Mouse (Mus musculus): ENCODE measurements around the gene Rhoh. TPM values are rescaled to one million over a fixed set of nuclear protein-coding genes. Genes with fewer than 3 reads are reported as not detected.

Gene Rhoh
- total and polyA plus RNA-seq, 3 experiments: 12.1 to 22.1 (median 18.9) TPM

- Histone ChIP-seq H3K9ac (ENCODE audit: insufficient read depth, low read depth) (no peak overlapping the region), H3K4me1 (ENCODE audit: control insufficient read depth in 1 of 2, insufficient read depth in 2 of 2) (no peaks in the 10 kb centered on the region; a peak in 1 of 4 replicates), H3K36me3 (replicated peaks in 1 of 2; ENCODE audit: control insufficient read depth in 1 of 2, insufficient read depth in 1 of 2, low read length in 1 of 2) (peaks cover 18 to 44% of the 10 kb centered on the region in 2 experiments), H3K4me3 (replicated peaks in 1 of 3; ENCODE audit: low read depth in 2 of 3, low read length in 2 of 3, poor library complexity in 1 of 3) (no peak overlapping the region), H3K27me3 (replicated peaks) (no peaks in the 10 kb centered on the region), H3K9me3 (replicated peaks; ENCODE audit: low read length) (no peaks in the 10 kb centered on the region), H3K27ac (ENCODE audit: insufficient read depth, low read depth) (no peak overlapping the region), H3K4me2 (ENCODE audit: insufficient read depth, low read depth, poor library complexity, severe bottlenecking) (no peak overlapping the region), H3K79me2 (replicated peaks; ENCODE audit: control insufficient read depth, extremely low read depth, insufficient read depth, poor library complexity, severe bottlenecking) (no peaks in the 10 kb centered on the region)
- no peak for TF ChIP-seq IRF4 (IDR thresholded peaks at IDR 0.05; ENCODE audit: low read depth, low read length)
- TF ChIP-seq MAFK (IDR thresholded peaks at IDR 0.05; ENCODE audit: insufficient replicate concordance, low read length): no peak
- no peak for TF ChIP-seq TCF12 (IDR thresholded peaks at IDR 0.05; ENCODE audit: low read depth, low read length)
- no peak for TF ChIP-seq PAX5 (IDR thresholded peaks at IDR 0.05; ENCODE audit: low read length)
- TF ChIP-seq MEF2A (IDR thresholded peaks at IDR 0.05; ENCODE audit: borderline replicate concordance, low read depth, low read length): no peak
- TF ChIP-seq UBTF (IDR thresholded peaks at IDR 0.05; ENCODE audit: low read depth, low read length): no peak
- dilution Hi-C loops (cut with MboI; ENCODE audit: extremely low pct_ligation_motif_present, extremely low pct_unique_long_range_greater_than_20kb, low sequenced_read_pairs) (no loop called here), in situ Hi-C loops (cut with MboI; ENCODE audit: low pct_ligation_motif_present, low pct_unique_long_range_greater_than_20kb, low sequenced_read_pairs) (no loop called here)
- DNase-seq (ENCODE audit: extremely low read depth): no peak
Observed at GRCm38 (mm10) chr5:65826476-65826875, 34.5 kb upstream of the Rhoh start.

- H3K4me2 ChIP-seq (ENCODE audit: insufficient read depth, low read depth, poor library complexity, severe bottlenecking): no peak overlapping the region
- H3K79me2 ChIP-seq (replicated peaks; ENCODE audit: control insufficient read depth, extremely low read depth, insufficient read depth, poor library complexity, severe bottlenecking): no peaks in the 10 kb centered on the region
- H3K36me3 ChIP-seq (replicated peaks in 1 of 2; ENCODE audit: control insufficient read depth in 1 of 2, insufficient read depth in 1 of 2, low read length in 1 of 2): peaks cover 14 to 38% of the 10 kb centered on the region in 2 experiments
- H3K9ac ChIP-seq (ENCODE audit: insufficient read depth, low read depth): no peak overlapping the region
- H3K27ac ChIP-seq (ENCODE audit: insufficient read depth, low read depth): no peak overlapping the region
- dilution Hi-C loops (cut with MboI; ENCODE audit: extremely low pct_ligation_motif_present, extremely low pct_unique_long_range_greater_than_20kb, low sequenced_read_pairs): no loop called here
- no peak overlapping the region for H3K4me3 ChIP-seq (replicated peaks in 1 of 3; ENCODE audit: low read depth in 2 of 3, low read length in 2 of 3, poor library complexity in 1 of 3)
- DNase-seq (ENCODE audit: extremely low read depth): no peak
- in situ Hi-C loops (cut with MboI; ENCODE audit: low pct_ligation_motif_present, low pct_unique_long_range_greater_than_20kb, low sequenced_read_pairs): no loop called here
- no peaks in the 10 kb centered on the region; a peak in 1 of 4 replicates for H3K4me1 ChIP-seq (ENCODE audit: control insufficient read depth in 1 of 2, insufficient read depth in 2 of 2)
- no peaks in the 10 kb centered on the region for H3K9me3 ChIP-seq (replicated peaks; ENCODE audit: low read length)
- TF ChIP-seq ZKSCAN1 (IDR thresholded peaks at IDR 0.05; ENCODE audit: borderline replicate concordance, low read depth, low read length): no peak
- no peak for TF ChIP-seq NELFE (IDR thresholded peaks at IDR 0.05; ENCODE audit: low read depth, low read length)
- no peak for TF ChIP-seq TBP (conservative IDR thresholded peaks at IDR 0.05; ENCODE audit: low read depth, low read length)
- TF ChIP-seq MYC (IDR thresholded peaks at IDR 0.05; ENCODE audit: low read depth, low read length): no peak
- TF ChIP-seq SMC3 (IDR thresholded peaks at IDR 0.05; ENCODE audit: low read depth, low read length): no peak
- no peak for TF ChIP-seq CHD1 (IDR thresholded peaks at IDR 0.05; ENCODE audit: low read depth, low read length)
- TF ChIP-seq RAD21 (IDR thresholded peaks at IDR 0.05; ENCODE audit: low read depth, low read length): no peak
- TF ChIP-seq ZC3H11A (IDR thresholded peaks at IDR 0.05; ENCODE audit: low read depth, low read length): no peak
- TF ChIP-seq USF1 (IDR thresholded peaks at IDR 0.05; ENCODE audit: low read depth, low read length): no peak
- no peak for TF ChIP-seq JUND (conservative IDR thresholded peaks at IDR 0.05; ENCODE audit: low read depth, low read length)
- no peak for TF ChIP-seq ZNF384 (IDR thresholded peaks at IDR 0.05; ENCODE audit: low read depth, low read length)
- TF ChIP-seq POLR2A (IDR thresholded peaks at IDR 0.05; ENCODE audit: low read depth, low read length): no peak
- no peak for TF ChIP-seq CHD2 (IDR thresholded peaks at IDR 0.05; ENCODE audit: low read length)
- TF ChIP-seq MXI1 (IDR thresholded peaks at IDR 0.05; ENCODE audit: low read depth, low read length): no peak
- TF ChIP-seq NRF1 (IDR thresholded peaks at IDR 0.05; ENCODE audit: low read depth, low read length): no peak
- no peak for TF ChIP-seq ZMIZ1 (IDR thresholded peaks at IDR 0.05; ENCODE audit: low read depth, low read length)
- TF ChIP-seq MAFK (IDR thresholded peaks at IDR 0.05; ENCODE audit: insufficient replicate concordance, low read length): no peak
- TF ChIP-seq MAZ (IDR thresholded peaks at IDR 0.05; ENCODE audit: low read depth, low read length): no peak
- TF ChIP-seq TCF12 (IDR thresholded peaks at IDR 0.05; ENCODE audit: low read depth, low read length): no peak
- TF ChIP-seq E2F4 (IDR thresholded peaks at IDR 0.05; ENCODE audit: insufficient replicate concordance, low read depth, low read length): no peak
- no peaks in the 10 kb centered on the region for H3K27me3 ChIP-seq (replicated peaks)
Observed at GRCm38 (mm10) chr5:65827102-65827501, 33.9 kb upstream of the Rhoh start.

Measured in CH12.LX (cell line).